Mouse (Mus musculus) gastrocnemius, adult 2 months (tissue): Measurements from ENCODE around the gene Slc45a3. TPM values are rescaled to one million over a fixed set of nuclear protein-coding genes. Genes with fewer than 3 reads are reported as not detected.

Experiments used
- DNase-seq: peaks from one replicate; pipeline ENCODE4 v3.0.0; 2022
- H3K27ac ChIP-seq: fragments of 200-600 bp; 2 replicates; pipeline ENCODE4 v1.8.1; 2022; ENCODE audit warnings: mild to moderate bottlenecking
- H3K4me3 ChIP-seq: fragments of 200-600 bp; 2 replicates; pipeline ENCODE4 v1.8.1; 2022; ENCODE audit warnings: mild to moderate bottlenecking, moderate library complexity
- CTCF ChIP-seq: fragments of 200-600 bp; IDR thresholded peaks from 2 replicates; pipeline ENCODE4 v1.8.1; 2022; ENCODE audit warnings: antibody characterized with exemption, mild to moderate bottlenecking, moderate library complexity
- intact Hi-C: fragments of 180-260 bp; cut with DNase I; formaldehyde crosslinking; loops from one replicate; pipeline ENCODE4 v1.15.1; 2025
- total RNA-seq, 2 experiments: library from RNA; stranded (reverse); gene quantifications; 2 replicates each; pipeline ENCODE4 v1.2.3; 2021

The Slc45a3 gene
- total RNA-seq, 2 experiments from 2014 or later: 0.84 to 1.4 TPM

- TF ChIP-seq CTCF: no peak
- H3K4me3 ChIP-seq: no peak overlapping the region
Measured at GRCm38 (mm10) chr1:131946462-131947215, 16.1 kb upstream of the Slc45a3 start.

GRCm38 (mm10) chr1:131947997-131948525, 14.7 kb upstream of the Slc45a3 start:
- H3K27ac ChIP-seq: no peak overlapping the region
- TF ChIP-seq CTCF: no peak
- intact Hi-C loops: no loop called here
- DNase-seq: no peak
- H3K4me3 ChIP-seq: no peak overlapping the region

More at GRCm38 (mm10) chr1:131946462-131947215, 16.1 kb upstream of the Slc45a3 start:
- no peak overlapping the region for H3K27ac ChIP-seq
- intact Hi-C loops: no loop called here
- no peak for DNase-seq

- no peak for TF ChIP-seq CTCF
- Histone ChIP-seq H3K4me3 (no peak overlapping the region), H3K27ac (no peak overlapping the region)
- intact Hi-C loops: no loop called here
- DNase-seq: no peak
Measured at GRCm38 (mm10) chr1:131954242-131954865, 8.4 kb upstream of the Slc45a3 start.

GRCm38 (mm10) chr1:131955131-131955757, 7.5 kb upstream of the Slc45a3 start:
- Histone ChIP-seq H3K4me3 (no peak overlapping the region), H3K27ac (no peak overlapping the region)
- DNase-seq: no peak
- intact Hi-C loops: no loop called here
- no peak for TF ChIP-seq CTCF

- no peak for DNase-seq
- no peak for TF ChIP-seq CTCF
- H3K27ac ChIP-seq: no peak overlapping the region
- intact Hi-C loops: no loop called here
- no peak overlapping the region for H3K4me3 ChIP-seq
Measured at GRCm38 (mm10) chr1:131957416-131957815, 5.4 kb upstream of the Slc45a3 start.

GRCm38 (mm10) chr1:131961004-131961403, 1.8 kb upstream of the Slc45a3 start:
- intact Hi-C loops: no loop called here
- no peak overlapping the region for H3K27ac ChIP-seq
- no peak overlapping the region for H3K4me3 ChIP-seq
- no peak for DNase-seq
- TF ChIP-seq CTCF: no peak

GRCm38 (mm10) chr1:131963085-131963951, 551 bp downstream of the Slc45a3 start:
- peak; percentile 48 for DNase-seq
- intact Hi-C loops: no loop called here
- TF ChIP-seq CTCF: no peak
- H3K4me3 ChIP-seq: peak overlapping the region; percentile 85
- peak overlapping the region; percentile 53 for H3K27ac ChIP-seq

- DNase-seq: no peak
- no peak for TF ChIP-seq CTCF
- Histone ChIP-seq H3K4me3 (peak overlapping the region; percentile 85), H3K27ac (no peak overlapping the region)
- intact Hi-C loops: no loop called here
Measured at GRCm38 (mm10) chr1:131964100-131964499, 1.3 kb downstream of the Slc45a3 start.

GRCm38 (mm10) chr1:131964580-131964979, 1.8 kb downstream of the Slc45a3 start:
- no peak for DNase-seq
- intact Hi-C loops: no loop called here
- Histone ChIP-seq H3K27ac (no peak overlapping the region), H3K4me3 (no peak overlapping the region)
- TF ChIP-seq CTCF: no peak

GRCm38 (mm10) chr1:131965818-131966217, 3.1 kb downstream of the Slc45a3 start:
- H3K27ac ChIP-seq: no peak overlapping the region
- DNase-seq: no peak
- intact Hi-C loops: no loop called here
- no peak overlapping the region for H3K4me3 ChIP-seq
- no peak for TF ChIP-seq CTCF

- no peak for TF ChIP-seq CTCF
- Histone ChIP-seq H3K27ac (no peak overlapping the region), H3K4me3 (no peak overlapping the region)
- DNase-seq: no peak
- intact Hi-C loops: no loop called here
Measured at GRCm38 (mm10) chr1:131967336-131967735, 4.6 kb downstream of the Slc45a3 start.

GRCm38 (mm10) chr1:131968556-131968955, 5.8 kb downstream of the Slc45a3 start:
- Histone ChIP-seq H3K27ac (peak overlapping the region; percentile 24), H3K4me3 (no peak overlapping the region)
- no peak for TF ChIP-seq CTCF
- intact Hi-C loops: no loop called here
- DNase-seq: no peak
